Mouse (Mus musculus) limb, embryonic 14.5 days (tissue): ENCODE data around the gene Fkbp2. TPM values are rescaled to one million over a fixed set of nuclear protein-coding genes. Genes with fewer than 3 reads are reported as not detected.

ENCODE experiments used
- ATAC-seq: fragments of 200-750 bp; cut with Nextera tagmentation; 2 replicates; pipeline ENCODE4 v1.8.0; 2017; ENCODE audit warnings: low read depth, moderate number of reproducible peaks, moderate TSS enrichment; ENCODE audit not compliant: low FRiP score
- DNase-seq: peaks from one replicate; pipeline ENCODE4 v3.0.0-alpha.2; 2015; ENCODE audit warnings: low spot score
- H3K27ac ChIP-seq: fragments of 300-500 bp; sonication (generic); replicated peaks from 2 replicates; pipeline ENCODE4 v1.5.1; 2014; ENCODE audit warnings: low read depth, mild to moderate bottlenecking, low read length, moderate library complexity, mixed read lengths
- H3K27me3 ChIP-seq: fragments of 300-500 bp; sonication (generic); 2 replicates; pipeline ENCODE4 v1.6.1; 2014; ENCODE audit warnings: low read length, mixed read lengths; ENCODE audit not compliant: control insufficient read depth, insufficient read depth
- H3K36me3 ChIP-seq: fragments of 300-500 bp; sonication (generic); 2 replicates; pipeline ENCODE4 v1.6.1; 2014; ENCODE audit warnings: mild to moderate bottlenecking, low read length, moderate library complexity, mixed read lengths; ENCODE audit not compliant: control insufficient read depth, insufficient read depth
- H3K4me1 ChIP-seq: fragments of 300-500 bp; sonication (generic); 2 replicates; pipeline ENCODE4 v1.6.1; 2014; ENCODE audit warnings: antibody characterized with exemption, low read length, mixed read lengths; ENCODE audit not compliant: control insufficient read depth, insufficient read depth
- H3K4me2 ChIP-seq: fragments of 300-500 bp; sonication (generic); replicated peaks from 2 replicates; pipeline ENCODE4 v1.6.1; 2014; ENCODE audit warnings: low read depth, mild to moderate bottlenecking, low read length, moderate library complexity; ENCODE audit not compliant: severe bottlenecking
- H3K4me3 ChIP-seq: fragments of 300-500 bp; sonication (generic); replicated peaks from 2 replicates; pipeline ENCODE4 v1.5.1; 2014; ENCODE audit warnings: low read length
- H3K9ac ChIP-seq: fragments of 300-500 bp; sonication (generic); 2 replicates; pipeline ENCODE4 v1.6.1; 2014; ENCODE audit warnings: mild to moderate bottlenecking, low read depth, low read length, moderate library complexity; ENCODE audit not compliant: severe bottlenecking
- H3K9me3 ChIP-seq: fragments of 300-500 bp; sonication (generic); 2 replicates; pipeline ENCODE4 v1.6.1; 2016; ENCODE audit warnings: low read length; ENCODE audit not compliant: control insufficient read depth
- POLR2A ChIP-seq: fragments of 200-500 bp; IDR thresholded peaks from 2 replicates; pipeline ENCODE4 v1.8.0; 2012; ENCODE audit warnings: inconsistent platforms, mild to moderate bottlenecking, moderate library complexity, borderline replicate concordance; ENCODE audit not compliant: insufficient read depth, insufficient read length; ENCODE audit errors: extremely low read depth
- WGBS: fragments of 180-500 bp; shearing (Covaris S2); extraction: QIAGEN DNeasy Blood & Tissue Kit; methylation state at CpG from one replicate; pipeline ENCODE4 v1.1.7; 2014; 5-methylcytosine and 5-hydroxymethylcytosine counted together
- polyA plus RNA-seq, 2 experiments: library from polyadenylated mRNA; depleted of rRNA in 1 of 2; stranded (reverse) in 1 of 2; unstranded in 1 of 2; fragments of >200 nt; fragmentation: Nextera tagmentation in 1 of 2; extraction: Ambion mirVana in 1 of 2; gene quantifications; 2 replicates each; pipeline versions ENCODE4 v1.2.1 to v1.2.3; 2012 to 2014

Gene Fkbp2
- polyA plus RNA-seq, 2 experiments, result 73.3 to 80.5 TPM

DNA sequence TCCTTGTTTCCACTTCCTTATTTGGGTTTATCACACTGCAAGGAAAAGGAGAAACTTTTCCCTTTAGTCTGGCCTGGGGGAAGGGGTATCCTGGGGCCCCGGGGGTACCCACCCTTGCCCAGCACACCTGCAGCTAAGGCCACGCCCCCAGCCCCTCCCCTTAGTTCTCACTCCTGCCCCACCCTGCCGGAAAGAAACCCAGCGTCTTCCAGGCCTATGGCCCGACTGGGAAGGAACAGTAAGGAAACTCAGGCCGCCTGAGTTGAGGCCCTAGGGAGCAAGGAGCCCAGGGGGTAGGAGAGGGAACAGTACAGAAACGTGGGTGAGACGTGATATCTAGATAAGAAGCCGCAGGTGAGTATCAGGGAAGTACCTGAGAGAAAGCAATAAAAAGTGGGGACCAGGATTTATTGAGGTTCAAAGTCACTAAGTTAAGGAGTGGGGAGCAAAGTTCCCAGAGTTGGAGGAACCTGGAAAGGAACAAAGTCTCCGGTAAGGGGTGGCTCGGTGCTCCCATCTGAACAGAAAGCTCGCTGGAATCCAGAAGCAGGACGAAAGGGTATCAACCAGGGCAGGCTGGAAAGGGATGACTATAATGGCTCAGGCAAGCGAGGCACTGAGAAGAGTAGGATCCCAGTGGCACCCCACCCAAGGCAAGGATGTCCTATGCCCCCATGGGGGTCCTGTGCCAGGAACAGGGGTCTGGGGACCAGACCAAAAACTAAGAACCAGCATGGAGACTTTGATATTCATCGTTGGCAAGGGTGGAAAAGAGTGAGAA is 11.6 kb downstream of the Fkbp2 start:
- no peak overlapping the region for H3K27ac ChIP-seq
- H3K4me3 ChIP-seq, result peak overlapping the region; percentile 61
- H3K9ac ChIP-seq, result peak overlapping the region; percentile 63
- 12% methylated on average over 15 of the region's 15 CpGs for WGBS
- no peak for ATAC-seq
- no peak for DNase-seq
- TF ChIP-seq POLR2A, result no peak
- peaks cover 21% of the 10 kb centered on the region for H3K4me1 ChIP-seq
- H3K36me3 ChIP-seq, result peaks cover 26% of the 10 kb centered on the region
- peak overlapping the region; percentile 61 for H3K4me2 ChIP-seq
- no peaks in the 10 kb centered on the region for H3K9me3 ChIP-seq
- H3K27me3 ChIP-seq, result no peaks in the 10 kb centered on the region

DNA sequence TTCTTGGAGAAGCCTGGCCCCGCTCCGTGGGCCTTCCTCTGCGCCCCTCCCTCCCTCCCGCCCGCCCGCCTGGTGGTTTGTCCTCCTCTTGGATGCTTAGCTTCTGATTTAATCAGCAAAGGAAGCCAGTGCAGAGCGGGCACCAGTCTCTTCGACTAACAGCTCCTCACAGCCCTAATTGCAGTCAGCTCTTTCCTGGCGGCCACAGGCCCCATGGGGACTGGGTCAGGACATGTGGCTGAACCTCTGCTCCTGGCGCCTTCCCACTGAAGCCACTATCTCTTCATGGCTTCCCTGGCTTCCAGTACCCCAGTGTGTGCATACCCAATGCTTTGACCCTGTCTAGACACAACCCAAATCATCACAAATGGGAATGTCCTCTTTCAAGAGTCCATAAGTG is 23.8 kb downstream of the Fkbp2 start:
- Histone ChIP-seq H3K9ac (no peak overlapping the region), H3K4me2 (no peak overlapping the region), H3K36me3 (peaks cover 69% of the 10 kb centered on the region), H3K4me1 (peaks cover 10% of the 10 kb centered on the region), H3K27ac (no peak overlapping the region), H3K4me3 (no peak overlapping the region), H3K9me3 (no peaks in the 10 kb centered on the region), H3K27me3 (no peaks in the 10 kb centered on the region)
- no peak for TF ChIP-seq POLR2A
- no peak for ATAC-seq
- no peak for DNase-seq
- 74% methylated on average over 10 of the region's 10 CpGs for WGBS

DNA sequence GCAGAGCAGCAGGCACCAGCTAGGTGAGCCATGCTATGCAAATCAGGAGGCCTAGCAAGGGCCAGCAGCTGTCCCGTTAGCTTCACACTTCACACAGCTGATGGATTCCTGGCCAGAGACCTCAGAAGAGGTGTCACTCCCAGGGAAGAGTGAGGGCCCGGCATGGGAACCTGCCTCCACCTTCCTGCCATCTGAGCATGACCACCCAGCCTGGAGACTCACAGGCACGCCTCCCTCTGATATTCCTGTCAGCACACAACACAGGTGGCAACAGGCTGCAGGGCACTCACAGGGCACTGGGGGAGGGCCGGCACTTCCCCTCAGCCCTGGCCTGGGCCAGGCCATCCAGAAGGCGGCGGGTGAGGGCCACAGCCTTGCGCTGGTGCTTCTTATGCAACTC is 24.9 kb downstream of the Fkbp2 start:
- no peak overlapping the region for H3K4me3 ChIP-seq
- no peak for TF ChIP-seq POLR2A
- no peak overlapping the region for H3K4me2 ChIP-seq
- H3K9me3 ChIP-seq, result no peaks in the 10 kb centered on the region
- 74% methylated on average over 7 of the region's 7 CpGs for WGBS
- DNase-seq (no peak), ATAC-seq (no peak)
- peaks cover 10% of the 10 kb centered on the region for H3K4me1 ChIP-seq
- no peak overlapping the region for H3K27ac ChIP-seq
- peaks cover 65% of the 10 kb centered on the region for H3K36me3 ChIP-seq
- H3K27me3 ChIP-seq, result no peaks in the 10 kb centered on the region
- H3K9ac ChIP-seq, result no peak overlapping the region

DNA sequence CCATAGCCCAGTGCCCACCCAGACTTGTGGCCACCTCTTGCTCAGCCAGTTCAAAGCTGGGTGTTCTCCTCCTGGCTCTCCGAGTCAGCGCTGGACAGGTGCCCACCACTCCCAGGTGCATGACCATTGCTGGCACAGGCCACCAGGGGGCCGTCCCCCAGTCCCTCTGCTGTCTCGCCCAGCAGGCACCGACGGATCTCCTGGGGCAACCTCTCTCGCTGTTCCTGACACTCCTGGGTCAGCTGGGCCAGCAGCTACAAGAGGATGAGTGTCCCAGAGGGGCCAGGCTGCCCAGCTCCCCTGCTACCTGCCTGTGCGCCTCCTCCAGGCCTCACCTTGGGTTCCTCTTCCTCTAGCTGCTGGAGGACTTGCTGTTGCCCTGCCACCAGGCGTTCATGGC is 26.3 kb downstream of the Fkbp2 start:
- DNase-seq (no peak), ATAC-seq (no peak)
- no peak overlapping the region for H3K9ac ChIP-seq
- no peak overlapping the region for H3K4me3 ChIP-seq
- H3K27me3 ChIP-seq, result no peaks in the 10 kb centered on the region
- 48% methylated on average over 9 of the region's 9 CpGs for WGBS
- H3K36me3 ChIP-seq, result peaks cover 51% of the 10 kb centered on the region
- no peak overlapping the region for H3K27ac ChIP-seq
- H3K4me2 ChIP-seq, result no peak overlapping the region
- no peaks in the 10 kb centered on the region for H3K9me3 ChIP-seq
- no peak for TF ChIP-seq POLR2A
- peaks cover 18% of the 10 kb centered on the region for H3K4me1 ChIP-seq

DNA sequence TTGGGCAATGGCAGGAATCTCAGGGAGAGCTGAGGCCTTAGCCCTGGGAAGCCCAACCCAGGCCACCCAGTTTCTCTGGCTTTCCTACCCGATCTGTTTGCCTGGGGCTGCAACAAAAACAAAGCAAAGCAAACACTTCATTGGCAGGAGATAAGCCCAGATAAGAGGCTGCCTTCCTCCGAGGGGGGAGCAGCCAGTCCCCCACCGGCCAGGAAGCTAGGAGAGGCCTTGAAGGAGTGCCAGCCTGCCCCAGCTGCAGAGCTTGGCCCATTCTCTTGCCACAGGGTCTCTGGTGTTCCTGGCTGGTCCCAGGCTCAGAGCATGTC is 27.6 kb downstream of the Fkbp2 start:
- WGBS, result 9% methylated on average over 3 of the region's 3 CpGs
- peaks cover 18% of the 10 kb centered on the region for H3K4me1 ChIP-seq
- ATAC-seq (no peak), DNase-seq (no peak)
- H3K9me3 ChIP-seq, result no peaks in the 10 kb centered on the region
- peak overlapping the region; percentile 98 for H3K4me2 ChIP-seq
- H3K36me3 ChIP-seq, result peaks cover 43% of the 10 kb centered on the region
- no peak for TF ChIP-seq POLR2A
- peak overlapping the region; percentile 62 for H3K4me3 ChIP-seq
- peak overlapping the region; percentile 70 for H3K9ac ChIP-seq
- H3K27me3 ChIP-seq, result no peaks in the 10 kb centered on the region
- no peak overlapping the region for H3K27ac ChIP-seq
